Mouse (Mus musculus): ENCODE results near the gene Slc39a13.

DNA sequence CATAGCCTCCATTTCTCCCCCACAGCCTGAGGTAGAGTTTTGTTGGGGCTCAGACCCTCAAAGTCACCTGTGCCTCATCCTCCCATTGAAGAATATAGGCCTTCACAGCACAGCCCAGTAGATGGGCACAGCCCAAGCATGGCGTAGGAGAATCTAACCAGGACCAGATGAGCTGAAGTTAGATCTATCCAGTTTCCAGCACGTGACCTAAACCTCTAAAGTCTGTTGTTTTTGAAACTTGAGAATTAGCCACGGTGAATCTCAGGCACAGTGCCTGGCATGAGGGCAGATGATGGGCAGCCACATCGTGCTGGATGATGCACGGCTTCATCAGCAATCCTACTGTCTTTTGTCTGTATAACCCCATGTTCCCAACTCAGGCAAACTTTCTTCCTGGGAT is 11.8 kb downstream of the Slc39a13 start:
- TF ChIP-seq POLR2A (IDR thresholded peaks at IDR 0.05; ENCODE audit: low read depth, low read length) (no peak), CTCF (IDR thresholded peaks at IDR 0.05; ENCODE audit: extremely low read depth, insufficient read length, insufficient replicate concordance, low read depth, low read length) (no peak)

Measured in small intestine, adult 2 months (tissue).